Mouse (Mus musculus): ENCODE results near the gene Dync1i2. TPM values are rescaled to one million over a fixed set of nuclear protein-coding genes. Genes with fewer than 3 reads are reported as not detected.

The Dync1i2 gene
- polyA plus RNA-seq, 1 experiment from 2014 or later, result 190 TPM

DNA sequence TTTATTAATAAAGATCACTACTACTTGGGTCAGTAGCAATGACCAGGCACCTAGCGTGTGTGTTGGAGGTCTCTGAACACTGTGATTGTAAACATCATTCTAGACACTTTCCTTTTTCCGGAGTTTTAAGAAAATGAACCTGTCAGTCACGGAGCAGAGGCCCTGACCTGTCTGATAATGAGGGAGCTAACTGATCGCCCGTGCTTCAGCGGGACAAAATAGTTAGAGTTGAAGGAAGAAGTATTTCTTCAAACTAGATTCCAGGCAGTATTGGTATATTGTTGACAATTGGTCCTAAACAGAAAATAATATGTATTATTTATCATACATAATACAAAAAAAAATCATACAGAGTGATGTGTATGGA, 837 bp downstream of the Dync1i2 start:
- no peaks in the 10 kb centered on the region for H3K9me3 ChIP-seq
- 1% methylated on average over 6 of the region's 6 CpGs for whole genome bisulfite sequencing
- peak overlapping the region; percentile 84 for H3K9ac ChIP-seq (replicated peaks)
- H3K4me3 ChIP-seq, result peak overlapping the region; percentile 62
- peak overlapping the region; percentile 54 for H3K4me2 ChIP-seq (replicated peaks)
- H3K27me3 ChIP-seq, result no peaks in the 10 kb centered on the region
- ATAC-seq (replicated peaks), result no peak; the same call in 1 of the 2 replicates
- peaks cover 9% of the 10 kb centered on the region for H3K36me3 ChIP-seq
- H3K27ac ChIP-seq (replicated peaks), result peak overlapping the region; percentile 88
- H3K4me1 ChIP-seq, result peaks cover 22% of the 10 kb centered on the region

DNA sequence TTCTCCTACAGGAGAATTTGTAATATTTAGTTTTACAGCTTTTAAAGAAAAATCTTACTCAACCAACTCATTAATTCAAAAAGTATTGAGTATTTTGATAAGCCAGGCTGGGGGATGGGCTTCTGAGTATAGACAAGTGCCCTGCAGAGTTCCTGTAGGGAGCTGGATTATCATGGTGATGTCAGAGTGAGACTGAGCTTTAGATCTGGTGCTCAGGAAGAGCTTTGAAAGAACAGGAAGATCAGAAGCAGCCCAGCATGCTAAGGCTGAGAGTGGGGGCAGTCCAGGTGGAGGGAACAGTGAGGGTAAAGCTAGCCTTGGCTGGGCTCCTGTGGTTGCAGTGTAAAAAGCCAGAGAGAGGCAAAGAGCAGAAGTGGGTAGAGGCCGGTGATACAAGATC, 9.5 kb downstream of the Dync1i2 start:
- no peaks in the 10 kb centered on the region for H3K9me3 ChIP-seq
- H3K9ac ChIP-seq (replicated peaks), result no peak overlapping the region
- peaks cover 67% of the 10 kb centered on the region for H3K36me3 ChIP-seq
- H3K27ac ChIP-seq (replicated peaks), result no peak overlapping the region
- WGBS, result 77% methylated on average over 1 of the region's 1 CpGs
- no peak overlapping the region for H3K4me2 ChIP-seq (replicated peaks)
- no peak for ATAC-seq (replicated peaks)
- H3K27me3 ChIP-seq, result no peaks in the 10 kb centered on the region
- H3K4me1 ChIP-seq, result peaks cover 7% of the 10 kb centered on the region; the same call in 1 of the 2 replicates
- no peak overlapping the region for H3K4me3 ChIP-seq

DNA sequence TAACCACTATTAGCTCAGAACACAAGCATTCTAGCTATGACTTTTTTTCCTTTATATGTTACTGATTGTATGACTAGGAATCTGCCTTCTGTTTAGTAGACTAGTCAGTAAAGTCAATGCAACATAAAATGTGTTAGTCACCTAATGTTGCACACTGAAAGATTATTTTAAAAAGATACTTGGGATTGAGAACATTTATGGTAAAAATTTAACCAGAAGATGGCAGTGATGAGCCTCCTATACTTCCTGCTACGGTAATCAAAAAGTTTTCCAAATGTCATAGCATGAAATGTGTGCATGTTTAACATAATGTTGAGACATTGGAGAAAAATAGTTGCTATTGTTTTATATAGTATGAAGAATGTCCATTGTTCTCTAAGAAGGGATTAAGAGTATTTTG, 15.9 kb downstream of the Dync1i2 start:
- no peaks in the 10 kb centered on the region for H3K27me3 ChIP-seq
- peaks cover 43% of the 10 kb centered on the region for H3K36me3 ChIP-seq
- no peak overlapping the region for H3K4me2 ChIP-seq (replicated peaks)
- no peak overlapping the region for H3K4me3 ChIP-seq
- WGBS, result 15% methylated on average over 1 of the region's 1 CpGs
- H3K9me3 ChIP-seq, result no peaks in the 10 kb centered on the region
- peaks cover 10% of the 10 kb centered on the region for H3K4me1 ChIP-seq
- H3K9ac ChIP-seq (replicated peaks), result no peak overlapping the region
- no peak overlapping the region for H3K27ac ChIP-seq (replicated peaks)
- ATAC-seq (replicated peaks), result no peak

- Histone ChIP-seq H3K4me3 (no peak overlapping the region), H3K4me1 (peaks cover 13% of the 10 kb centered on the region), H3K36me3 (peaks cover 29% of the 10 kb centered on the region), H3K27ac (replicated peaks) (no peak overlapping the region), H3K4me2 (replicated peaks) (no peak overlapping the region), H3K27me3 (no peaks in the 10 kb centered on the region), H3K9ac (replicated peaks) (no peak overlapping the region), H3K9me3 (no peaks in the 10 kb centered on the region)
- no peak for ATAC-seq (replicated peaks)
- 89% methylated on average over 1 of the region's 1 CpGs for WGBS
Measured at GRCm38 (mm10) chr2:71229603-71230002, 18.1 kb downstream of the Dync1i2 start.

DNA sequence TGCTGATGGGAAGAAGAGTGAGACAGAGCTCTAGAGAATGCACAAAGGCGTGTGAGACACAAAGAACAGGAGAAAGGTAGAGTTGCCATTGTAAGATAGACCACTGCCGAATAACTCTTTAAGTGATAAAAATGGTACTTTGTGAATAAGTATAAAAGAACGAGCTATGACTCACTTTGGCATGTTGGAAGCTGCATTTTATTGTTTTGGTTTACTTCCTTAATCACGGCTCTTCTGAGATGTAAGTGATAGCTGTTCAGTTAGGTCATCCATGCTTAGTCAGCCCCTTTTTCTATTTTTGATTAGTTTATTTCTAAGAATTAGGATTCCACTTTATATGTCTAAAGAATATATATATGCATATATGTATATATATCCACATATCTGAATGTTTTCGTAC, 20.4 kb downstream of the Dync1i2 start:
- Histone ChIP-seq H3K27me3 (no peaks in the 10 kb centered on the region), H3K9ac (replicated peaks) (no peak overlapping the region), H3K9me3 (no peaks in the 10 kb centered on the region), H3K27ac (replicated peaks) (no peak overlapping the region), H3K4me3 (no peak overlapping the region), H3K36me3 (peaks cover 33% of the 10 kb centered on the region), H3K4me2 (replicated peaks) (no peak overlapping the region), H3K4me1 (peaks cover 10% of the 10 kb centered on the region; the same call in 1 of the 2 replicates)
- WGBS, result 86% methylated on average over 5 of the region's 5 CpGs
- ATAC-seq (replicated peaks), result no peak

- no peaks in the 10 kb centered on the region for H3K27me3 ChIP-seq
- H3K9me3 ChIP-seq, result no peaks in the 10 kb centered on the region
- 0 out of 2 replicates have a peak, but pooled peaks cover 7% of the 10 kb centered on the region for H3K4me1 ChIP-seq
- no peak for ATAC-seq (replicated peaks)
- H3K27ac ChIP-seq (replicated peaks), result no peak overlapping the region
- H3K4me2 ChIP-seq (replicated peaks), result no peak overlapping the region
- no peak overlapping the region for H3K4me3 ChIP-seq
- no peak overlapping the region for H3K9ac ChIP-seq (replicated peaks)
- WGBS, result 69% methylated on average over 2 of the region's 2 CpGs
- peaks cover 40% of the 10 kb centered on the region for H3K36me3 ChIP-seq
Measured at GRCm38 (mm10) chr2:71232976-71233375, 21.5 kb downstream of the Dync1i2 start.

- H3K4me3 ChIP-seq, result no peak overlapping the region
- no peak overlapping the region for H3K4me2 ChIP-seq (replicated peaks)
- 0 out of 2 replicates have a peak, but pooled peaks cover 7% of the 10 kb centered on the region for H3K4me1 ChIP-seq
- peaks cover 41% of the 10 kb centered on the region for H3K36me3 ChIP-seq
- 92% methylated on average over 4 of the region's 4 CpGs for WGBS
- ATAC-seq (replicated peaks), result no peak
- H3K27ac ChIP-seq (replicated peaks), result no peak overlapping the region
- no peaks in the 10 kb centered on the region for H3K9me3 ChIP-seq
- no peaks in the 10 kb centered on the region for H3K27me3 ChIP-seq
- H3K9ac ChIP-seq (replicated peaks), result no peak overlapping the region
Measured at GRCm38 (mm10) chr2:71235420-71235819, 23.9 kb downstream of the Dync1i2 start.

GRCm38 (mm10) chr2:71236009-71236408, 24.5 kb downstream of the Dync1i2 start:
- no peak for ATAC-seq (replicated peaks)
- WGBS, result 92% methylated on average over 6 of the region's 6 CpGs
- Histone ChIP-seq H3K9ac (replicated peaks) (no peak overlapping the region), H3K4me1 (0 out of 2 replicates have a peak, but pooled peaks cover 7% of the 10 kb centered on the region), H3K4me3 (no peak overlapping the region), H3K4me2 (replicated peaks) (no peak overlapping the region), H3K27ac (replicated peaks) (no peak overlapping the region), H3K9me3 (no peaks in the 10 kb centered on the region), H3K27me3 (no peaks in the 10 kb centered on the region), H3K36me3 (peaks cover 45% of the 10 kb centered on the region)

DNA sequence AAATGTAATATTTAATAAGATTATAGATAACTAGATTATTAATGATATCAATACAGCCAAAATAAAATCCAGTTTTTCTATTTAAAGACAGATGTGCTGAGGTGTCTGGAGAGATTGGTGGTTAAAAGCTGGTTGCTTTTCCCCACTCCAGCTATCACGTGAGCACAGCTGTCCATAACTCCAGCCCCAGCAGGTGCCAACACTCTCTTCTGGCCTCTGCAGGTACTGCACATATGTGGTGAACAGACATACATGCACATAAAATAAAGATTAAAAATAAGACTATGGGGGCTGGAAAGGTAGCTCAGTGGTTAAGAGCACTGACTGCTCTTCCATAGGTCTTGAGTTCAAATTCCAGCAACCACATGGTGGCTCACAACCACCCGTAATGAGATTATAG, 30.0 kb downstream of the Dync1i2 start:
- no peak for ATAC-seq (replicated peaks)
- Histone ChIP-seq H3K27ac (replicated peaks) (no peak overlapping the region), H3K4me1 (peaks cover 35% of the 10 kb centered on the region), H3K4me2 (replicated peaks) (no peak overlapping the region), H3K9me3 (no peaks in the 10 kb centered on the region), H3K4me3 (no peak overlapping the region), H3K36me3 (peaks cover 37% of the 10 kb centered on the region), H3K9ac (replicated peaks) (no peak overlapping the region), H3K27me3 (no peaks in the 10 kb centered on the region)
- WGBS, result 88% methylated on average over 2 of the region's 2 CpGs

- 87% methylated on average over 3 of the region's 3 CpGs for WGBS
Measured at GRCm38 (mm10) chr2:71242180-71242579, 30.7 kb downstream of the Dync1i2 start.

DNA sequence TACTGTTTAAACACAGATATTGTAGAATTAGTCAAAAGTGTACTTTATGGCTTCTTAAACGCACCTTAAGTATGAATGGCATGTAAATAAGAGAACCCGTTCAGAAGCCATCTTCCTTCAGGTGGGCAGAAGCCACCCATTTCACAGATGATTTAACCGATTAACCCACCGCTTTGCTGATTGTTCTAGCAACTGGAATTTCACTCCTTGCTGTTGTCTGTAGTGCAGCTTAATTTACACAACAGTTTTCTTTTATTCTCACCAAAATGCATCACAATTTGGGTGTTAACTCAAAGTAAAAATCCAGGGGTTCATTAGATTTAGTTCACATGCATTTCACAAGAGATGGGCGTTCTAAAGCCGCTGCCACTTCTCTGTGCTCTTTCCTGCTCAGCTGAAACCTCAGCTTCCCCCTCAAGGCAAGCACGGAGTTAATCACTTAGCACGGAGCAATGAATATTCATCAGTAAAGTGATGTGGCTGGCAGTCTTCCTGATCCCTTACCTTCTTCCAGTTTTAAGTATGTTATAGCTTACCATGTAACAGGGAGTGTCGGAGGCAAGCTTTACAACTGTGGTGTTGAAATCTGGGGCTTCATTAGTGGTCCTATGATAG, 31.7 kb downstream of the Dync1i2 start:
- Histone ChIP-seq H3K4me3 (no peak overlapping the region), H3K36me3 (peaks cover 32% of the 10 kb centered on the region), H3K9ac (replicated peaks) (no peak overlapping the region), H3K9me3 (no peaks in the 10 kb centered on the region), H3K27ac (replicated peaks) (no peak overlapping the region; the same call in 1 of the 2 replicates), H3K4me2 (replicated peaks) (no peak overlapping the region), H3K4me1 (peaks cover 36% of the 10 kb centered on the region), H3K27me3 (no peaks in the 10 kb centered on the region)
- WGBS, result 32% methylated on average over 9 of the region's 9 CpGs
- ATAC-seq (replicated peaks), result no peak

More at GRCm38 (mm10) chr2:71242180-71242579, 30.7 kb downstream of the Dync1i2 start:
- peaks cover 36% of the 10 kb centered on the region for H3K4me1 ChIP-seq
- H3K9ac ChIP-seq (replicated peaks), result no peak overlapping the region
- no peak overlapping the region for H3K4me2 ChIP-seq (replicated peaks)
- no peak overlapping the region for H3K4me3 ChIP-seq
- H3K27ac ChIP-seq (replicated peaks), result no peak overlapping the region
- no peaks in the 10 kb centered on the region for H3K9me3 ChIP-seq
- peaks cover 33% of the 10 kb centered on the region for H3K36me3 ChIP-seq
- no peaks in the 10 kb centered on the region for H3K27me3 ChIP-seq
- no peak for ATAC-seq (replicated peaks)

DNA sequence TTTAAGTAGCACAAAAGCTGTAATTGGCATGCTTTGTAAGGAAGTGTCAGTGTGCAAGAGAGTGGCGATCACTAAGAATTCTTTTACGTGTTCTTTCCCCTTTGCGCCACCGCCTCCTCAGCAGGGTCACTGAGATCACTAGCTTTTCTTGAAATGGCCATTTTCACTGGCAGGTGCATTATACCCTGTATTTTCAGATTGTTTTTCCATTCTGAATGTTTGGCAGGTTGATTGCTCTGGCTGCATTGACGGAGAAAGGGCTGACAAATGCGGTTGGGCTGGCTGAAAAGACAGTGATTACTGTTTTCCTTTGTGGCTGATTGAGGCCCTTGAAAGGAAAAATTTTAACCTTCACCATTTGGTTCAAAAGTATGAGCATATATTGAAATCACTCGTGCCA, 33.3 kb downstream of the Dync1i2 start:
- H3K4me2 ChIP-seq (replicated peaks), result no peak overlapping the region
- ATAC-seq (replicated peaks), result peak; percentile 69
- peaks cover 33% of the 10 kb centered on the region for H3K36me3 ChIP-seq
- no peak overlapping the region for H3K4me3 ChIP-seq
- H3K9ac ChIP-seq (replicated peaks), result no peak overlapping the region
- no peaks in the 10 kb centered on the region for H3K27me3 ChIP-seq
- WGBS, result 15% methylated on average over 7 of the region's 7 CpGs
- peak overlapping the region; percentile 84 for H3K27ac ChIP-seq (replicated peaks)
- H3K4me1 ChIP-seq, result peaks cover 36% of the 10 kb centered on the region
- H3K9me3 ChIP-seq, result no peaks in the 10 kb centered on the region

DNA sequence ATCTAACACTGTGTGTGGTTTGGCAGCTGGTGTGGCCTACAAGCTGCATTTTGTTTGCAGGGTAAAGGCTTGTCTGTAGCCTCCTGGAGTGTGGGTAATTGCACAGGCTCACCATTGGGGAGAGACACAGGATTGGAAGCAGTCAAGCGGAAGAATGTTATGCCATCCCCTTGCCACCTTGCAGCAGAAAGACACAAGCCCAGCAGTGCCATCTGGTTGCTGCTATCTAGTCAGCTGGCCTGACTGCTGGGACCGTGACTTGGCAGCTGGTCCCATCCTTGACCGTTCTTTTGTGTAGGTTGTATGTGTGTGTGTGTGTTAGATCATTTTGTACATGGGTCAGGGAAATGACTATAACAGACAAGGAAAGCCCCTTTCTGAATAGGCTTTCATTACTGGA, 33.9 kb downstream of the Dync1i2 start:
- Histone ChIP-seq H3K27ac (replicated peaks) (peak overlapping the region; percentile 84), H3K4me1 (peaks cover 36% of the 10 kb centered on the region), H3K4me3 (no peak overlapping the region), H3K9me3 (no peaks in the 10 kb centered on the region), H3K4me2 (replicated peaks) (no peak overlapping the region), H3K9ac (replicated peaks) (no peak overlapping the region), H3K27me3 (no peaks in the 10 kb centered on the region), H3K36me3 (peaks cover 35% of the 10 kb centered on the region)
- 18% methylated on average over 3 of the region's 3 CpGs for WGBS
- ATAC-seq (replicated peaks), result peak; percentile 91
